Mouse (Mus musculus): ENCODE measurements around the gene Otulinl. TPM values are rescaled to one million over a fixed set of nuclear protein-coding genes. Genes with fewer than 3 reads are reported as not detected.

The Otulinl gene
- total RNA-seq, 2 experiments from 2014 or later = 3.7 to 13.4 TPM

GRCm38 (mm10) chr15:27683206-27683605 lies 1.8 kb upstream of the Otulinl start:
- ATAC-seq (replicated peaks; ENCODE audit: low FRiP score, poor library complexity, severe bottlenecking) = no peak

GRCm38 (mm10) chr15:27682619-27683018 lies 1.2 kb upstream of the Otulinl start:
- no peak for ATAC-seq (replicated peaks; ENCODE audit: low FRiP score, poor library complexity, severe bottlenecking)

- no peak for ATAC-seq (replicated peaks; ENCODE audit: low FRiP score, poor library complexity, severe bottlenecking)
Observed at GRCm38 (mm10) chr15:27680997-27681396, 382 bp downstream of the Otulinl start.

- no peak for ATAC-seq (replicated peaks; ENCODE audit: low FRiP score, poor library complexity, severe bottlenecking)
Observed at GRCm38 (mm10) chr15:27678511-27678910, 2.9 kb downstream of the Otulinl start.

GRCm38 (mm10) chr15:27677801-27678200 lies 3.6 kb downstream of the Otulinl start:
- no peak for ATAC-seq (replicated peaks; ENCODE audit: low FRiP score, poor library complexity, severe bottlenecking)

GRCm38 (mm10) chr15:27676211-27676610 lies 5.2 kb downstream of the Otulinl start:
- no peak for ATAC-seq (replicated peaks; ENCODE audit: low FRiP score, poor library complexity, severe bottlenecking)

- no peak for ATAC-seq (replicated peaks; ENCODE audit: low FRiP score, poor library complexity, severe bottlenecking)
Observed at GRCm38 (mm10) chr15:27675122-27675521, 6.3 kb downstream of the Otulinl start.

- no peak for ATAC-seq (replicated peaks; ENCODE audit: low FRiP score, poor library complexity, severe bottlenecking)
Observed at GRCm38 (mm10) chr15:27674041-27674440, 7.3 kb downstream of the Otulinl start.

- no peak for ATAC-seq (replicated peaks; ENCODE audit: low FRiP score, poor library complexity, severe bottlenecking)
Observed at GRCm38 (mm10) chr15:27673151-27673550, 8.2 kb downstream of the Otulinl start.

GRCm38 (mm10) chr15:27672259-27672658 lies 9.1 kb downstream of the Otulinl start:
- ATAC-seq (replicated peaks; ENCODE audit: low FRiP score, poor library complexity, severe bottlenecking) = no peak

- no peak for ATAC-seq (replicated peaks; ENCODE audit: low FRiP score, poor library complexity, severe bottlenecking)
Observed at GRCm38 (mm10) chr15:27671612-27672245, 9.7 kb downstream of the Otulinl start.

- no peak for ATAC-seq (replicated peaks; ENCODE audit: low FRiP score, poor library complexity, severe bottlenecking)
Observed at GRCm38 (mm10) chr15:27670708-27671107, 10.7 kb downstream of the Otulinl start.

GRCm38 (mm10) chr15:27669931-27670411 lies 11.4 kb downstream of the Otulinl start:
- no peak for ATAC-seq (replicated peaks; ENCODE audit: low FRiP score, poor library complexity, severe bottlenecking)

- no peak for ATAC-seq (replicated peaks; ENCODE audit: low FRiP score, poor library complexity, severe bottlenecking)
Observed at GRCm38 (mm10) chr15:27669276-27669675, 12.1 kb downstream of the Otulinl start.

- ATAC-seq (replicated peaks; ENCODE audit: low FRiP score, poor library complexity, severe bottlenecking) = no peak
Observed at GRCm38 (mm10) chr15:27668557-27668956, 12.8 kb downstream of the Otulinl start.

- ATAC-seq (replicated peaks; ENCODE audit: low FRiP score, poor library complexity, severe bottlenecking) = no peak
Observed at GRCm38 (mm10) chr15:27668001-27668461, 13.3 kb downstream of the Otulinl start.

GRCm38 (mm10) chr15:27666911-27667539 lies 14.4 kb downstream of the Otulinl start:
- no peak for ATAC-seq (replicated peaks; ENCODE audit: low FRiP score, poor library complexity, severe bottlenecking)

- ATAC-seq (replicated peaks; ENCODE audit: low FRiP score, poor library complexity, severe bottlenecking) = no peak
Observed at GRCm38 (mm10) chr15:27665392-27665911, 15.9 kb downstream of the Otulinl start.

GRCm38 (mm10) chr15:27664126-27664525 lies 17.3 kb downstream of the Otulinl start:
- no peak for ATAC-seq (replicated peaks; ENCODE audit: low FRiP score, poor library complexity, severe bottlenecking)

GRCm38 (mm10) chr15:27662699-27663098 lies 18.7 kb downstream of the Otulinl start:
- no peak for ATAC-seq (replicated peaks; ENCODE audit: low FRiP score, poor library complexity, severe bottlenecking)

- no peak for ATAC-seq (replicated peaks; ENCODE audit: low FRiP score, poor library complexity, severe bottlenecking)
Observed at GRCm38 (mm10) chr15:27661696-27662095, 19.7 kb downstream of the Otulinl start.

Measured in erythroblast, adult 5-6 weeks (primary cell).